Mouse (Mus musculus): ENCODE data around the gene Gtf2h2. TPM values are rescaled to one million over a fixed set of nuclear protein-coding genes. Genes with fewer than 3 reads are reported as not detected.
"Not testable (repeated sequence)": the region's sequence is repeated elsewhere in the genome, so short reads cannot be mapped to it uniquely, and the experiment has no call there.

Gtf2h2 gene
- total RNA-seq, 2 experiments from 2014 or later = 17.8 to 22.5 TPM

DNA sequence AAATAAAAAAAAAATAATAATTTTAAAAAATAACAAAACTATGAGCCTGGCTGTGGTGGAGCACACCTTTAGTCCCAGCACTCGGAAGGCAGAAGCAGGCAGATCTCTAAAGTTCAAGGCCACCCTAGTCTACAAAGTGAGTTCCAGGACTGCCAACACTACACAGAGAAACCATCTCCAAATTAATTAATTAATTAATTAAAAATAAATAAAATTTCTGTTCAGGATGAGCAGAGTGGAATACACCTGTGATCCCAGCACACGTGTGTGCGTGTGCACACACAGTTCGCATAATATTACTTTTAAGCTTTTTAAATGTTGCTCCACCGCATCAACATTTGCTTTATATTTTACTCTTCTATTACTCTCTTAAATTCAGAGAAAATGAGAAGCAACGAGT, 756 bp downstream of the Gtf2h2 start:
- DNase-seq (ENCODE audit: low spot score) = no peak

DNA sequence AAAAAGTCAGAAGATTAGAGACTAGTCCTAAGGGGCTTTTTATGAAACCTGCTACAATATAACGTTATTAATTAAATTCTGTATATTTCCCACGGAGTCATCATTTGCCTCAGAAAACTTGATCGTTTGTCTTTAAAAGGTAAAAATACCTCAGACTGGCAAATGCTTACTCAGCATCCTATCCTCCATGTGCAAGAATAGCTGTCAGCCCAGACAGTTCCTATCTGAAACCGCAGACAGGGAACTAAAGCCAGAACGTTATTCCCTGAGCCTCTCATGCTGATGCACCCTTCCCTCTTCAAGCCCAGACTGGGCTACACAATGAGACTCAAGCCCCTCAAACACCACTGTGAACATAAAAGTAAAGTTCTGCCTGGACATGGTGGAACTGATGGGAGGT, 2.0 kb downstream of the Gtf2h2 start:
- no peak for DNase-seq (ENCODE audit: low spot score)

DNA sequence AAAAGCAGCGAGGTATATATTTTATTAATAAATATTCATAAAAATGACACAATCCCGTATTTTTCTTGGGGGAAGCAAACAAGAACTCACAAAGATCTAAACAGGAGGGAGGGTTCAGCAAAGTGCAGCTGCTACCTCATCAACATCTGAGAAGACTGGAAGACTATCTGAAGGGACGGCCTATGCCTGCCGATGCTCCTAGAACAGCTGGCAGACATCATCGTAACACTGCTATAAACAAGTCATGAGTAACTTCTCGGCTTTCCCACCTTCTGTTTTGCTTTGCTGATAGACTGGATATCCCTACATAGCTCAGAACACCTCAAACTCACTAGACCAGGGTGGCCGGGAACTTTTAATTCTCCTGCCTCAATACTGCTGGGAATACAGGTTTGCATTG, 8.8 kb downstream of the Gtf2h2 start:
- DNase-seq (ENCODE audit: low spot score) = no peak

DNA sequence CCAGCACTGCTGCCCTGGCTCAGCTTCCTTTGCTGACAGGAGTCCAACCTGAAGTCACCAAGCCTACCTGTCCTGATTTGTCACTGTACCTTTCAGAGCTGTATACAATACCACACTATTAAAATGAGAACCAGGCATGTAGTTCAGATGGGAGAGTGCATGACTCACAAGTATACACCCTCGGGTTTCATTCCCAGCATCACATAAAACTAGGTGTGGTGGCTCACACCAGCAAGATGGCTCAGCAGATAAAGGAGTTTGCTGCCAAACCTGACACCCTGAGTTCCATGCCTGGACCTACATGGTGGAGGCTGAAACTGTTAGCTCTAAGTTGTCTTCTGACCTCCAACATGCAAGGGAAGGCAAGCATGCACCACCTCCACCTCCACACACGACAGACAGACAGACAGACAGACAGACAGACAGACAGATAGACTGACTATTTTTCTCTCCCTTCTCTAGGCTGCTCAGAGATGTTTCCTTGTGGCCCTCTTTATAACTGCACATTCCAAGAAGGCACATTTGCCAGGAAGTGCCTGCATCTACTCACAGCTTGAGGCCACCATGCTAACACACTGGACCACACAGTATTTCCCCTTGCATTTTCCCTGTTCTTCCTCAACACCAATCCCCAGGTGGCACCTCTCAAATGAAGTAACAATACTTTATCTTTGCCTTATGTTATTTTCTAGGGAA, 28.7 kb downstream of the Gtf2h2 start:
- DNase-seq (ENCODE audit: low spot score) = no peak

DNA sequence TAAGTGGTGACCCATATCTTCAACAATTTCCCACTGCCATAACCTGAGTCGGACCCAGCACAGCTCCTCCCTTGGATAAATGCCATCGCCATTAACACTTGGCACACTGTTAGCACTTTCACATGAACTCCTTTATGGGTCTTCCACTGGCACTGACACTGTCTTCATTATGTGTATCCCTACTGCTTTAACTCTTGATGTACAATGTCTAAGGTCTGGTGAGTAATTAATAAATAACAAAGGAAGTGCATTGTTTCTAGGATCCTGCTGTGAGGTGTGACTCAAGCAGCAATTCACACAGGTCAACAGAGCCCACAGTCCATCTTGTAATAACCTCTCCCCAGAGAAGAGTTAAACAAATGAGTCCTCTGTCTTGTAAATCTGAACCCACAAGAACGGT, 31.0 kb downstream of the Gtf2h2 start:
- no peak for DNase-seq (ENCODE audit: low spot score)

DNA sequence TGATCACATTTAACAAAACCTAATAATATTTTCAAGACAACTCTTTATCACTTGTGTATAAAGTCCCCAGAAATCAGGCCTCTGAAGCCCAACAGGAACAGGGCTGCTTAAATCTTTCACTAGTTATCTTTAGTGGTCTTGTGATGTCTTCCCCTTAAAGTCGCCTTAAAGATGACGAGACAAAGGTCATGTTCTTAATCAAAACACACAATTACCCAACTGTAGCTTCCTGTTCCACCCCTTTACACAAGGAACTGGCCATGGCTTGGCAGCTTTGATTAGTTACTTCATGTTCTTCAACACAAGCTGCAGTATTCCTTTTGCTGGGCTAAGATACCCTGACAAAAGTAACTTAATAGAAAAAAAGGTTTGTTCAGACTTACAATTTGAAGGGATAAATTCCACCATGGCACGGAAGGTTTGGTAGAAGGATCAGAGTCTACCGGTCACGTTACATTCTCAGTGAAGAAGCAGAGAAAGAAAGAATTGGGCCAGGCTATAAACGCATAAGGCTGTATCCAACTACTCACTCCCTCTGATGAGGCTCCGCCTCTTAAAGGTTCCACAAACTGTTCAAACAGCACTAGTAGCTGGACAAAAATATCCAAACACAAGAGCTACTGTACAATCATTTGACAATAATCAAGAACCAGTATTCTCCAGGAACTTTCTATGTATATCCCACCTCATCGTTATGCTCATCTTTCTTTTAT, 39.8 kb downstream of the Gtf2h2 start, which contains the start of gene Naip1:
Gene Naip1, minus strand, starts transcription at position 455 of the 713 bp plus-strand sequence.
- DNase-seq (ENCODE audit: low spot score) = not testable (repeated sequence)

DNA sequence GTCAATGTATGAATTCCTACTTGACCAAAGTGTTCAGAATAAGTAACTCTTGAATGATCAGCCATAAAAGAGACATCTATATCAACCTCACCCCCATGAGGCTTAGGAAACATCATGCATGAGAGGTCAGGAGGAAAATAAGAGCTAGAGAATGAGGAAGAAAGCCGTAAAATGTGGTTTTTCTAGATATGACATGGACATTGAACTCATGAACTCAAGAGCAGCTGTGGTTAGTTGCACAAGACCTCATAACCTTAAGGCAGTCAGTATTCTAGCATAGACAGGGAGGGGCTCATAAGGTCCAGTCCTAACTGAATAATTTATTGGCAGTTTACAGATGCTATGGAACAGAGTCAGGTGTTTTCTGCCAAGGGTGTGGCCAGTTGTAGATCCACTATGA, 42.9 kb downstream of the Gtf2h2 start:
- DNase-seq (ENCODE audit: low spot score) = no peak

DNA sequence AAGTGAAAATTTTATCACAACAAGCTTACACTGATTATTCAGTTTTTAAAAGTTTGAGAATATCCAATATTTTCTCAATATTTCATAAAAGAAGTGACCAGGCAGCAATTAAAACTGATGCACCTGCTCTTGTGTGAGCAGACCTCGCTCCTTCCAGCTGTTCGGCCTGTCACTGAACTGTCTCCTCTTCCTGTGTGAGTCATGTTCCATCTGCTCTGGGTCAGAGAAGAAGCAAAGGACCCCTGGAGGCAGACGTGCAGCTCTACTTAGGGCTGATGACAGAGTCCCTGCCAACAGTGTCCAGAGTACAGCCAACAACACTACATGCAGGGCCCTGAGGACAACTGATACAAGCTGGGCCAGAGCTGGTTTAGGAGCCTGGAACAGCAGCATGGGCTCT, 52.3 kb downstream of the Gtf2h2 start:
- no peak for DNase-seq (ENCODE audit: low spot score)

DNA sequence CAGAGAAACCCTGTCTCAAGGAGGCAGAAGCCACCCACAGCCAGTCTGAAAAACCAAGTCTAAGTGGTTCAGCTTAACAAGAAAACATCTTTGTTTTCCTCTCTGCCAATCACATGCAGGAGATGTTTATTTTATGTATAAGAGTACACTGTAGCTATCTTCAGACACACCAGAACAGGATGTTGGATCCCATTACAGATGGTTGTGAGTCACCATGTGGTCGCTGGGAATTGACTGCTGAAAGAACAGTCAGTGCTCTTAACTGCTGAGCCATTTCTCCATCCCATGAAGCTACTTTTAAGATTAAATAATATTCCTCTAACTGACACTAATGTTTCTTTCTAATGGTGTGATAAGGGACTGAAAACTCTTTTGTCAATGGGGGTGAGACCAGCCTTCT, 53.7 kb downstream of the Gtf2h2 start:
- DNase-seq (ENCODE audit: low spot score) = no peak

DNA sequence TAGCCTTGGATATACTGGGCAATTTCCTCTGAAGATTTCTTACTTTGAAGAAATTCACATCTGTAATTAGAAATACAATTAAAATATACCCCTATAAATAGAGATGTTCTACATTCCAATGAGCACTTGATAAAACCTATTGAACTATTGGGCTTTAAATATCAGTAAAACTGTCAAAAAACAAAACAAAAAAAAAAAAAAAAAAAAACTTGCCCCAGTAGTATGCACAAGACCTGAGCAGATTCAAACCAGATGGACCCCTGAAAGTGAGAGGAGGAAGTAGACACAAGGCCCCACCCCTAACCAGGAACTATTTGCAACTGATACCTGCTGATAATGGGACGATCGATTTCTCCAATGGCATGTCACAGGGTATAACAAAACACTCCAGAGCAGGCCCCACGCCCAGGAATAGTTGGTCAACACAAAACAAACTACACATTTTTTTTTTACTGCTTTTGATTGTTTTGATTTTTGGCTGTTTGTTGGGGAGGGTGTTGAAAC, 55.0 kb downstream of the Gtf2h2 start:
- no peak for DNase-seq (ENCODE audit: low spot score)

DNA sequence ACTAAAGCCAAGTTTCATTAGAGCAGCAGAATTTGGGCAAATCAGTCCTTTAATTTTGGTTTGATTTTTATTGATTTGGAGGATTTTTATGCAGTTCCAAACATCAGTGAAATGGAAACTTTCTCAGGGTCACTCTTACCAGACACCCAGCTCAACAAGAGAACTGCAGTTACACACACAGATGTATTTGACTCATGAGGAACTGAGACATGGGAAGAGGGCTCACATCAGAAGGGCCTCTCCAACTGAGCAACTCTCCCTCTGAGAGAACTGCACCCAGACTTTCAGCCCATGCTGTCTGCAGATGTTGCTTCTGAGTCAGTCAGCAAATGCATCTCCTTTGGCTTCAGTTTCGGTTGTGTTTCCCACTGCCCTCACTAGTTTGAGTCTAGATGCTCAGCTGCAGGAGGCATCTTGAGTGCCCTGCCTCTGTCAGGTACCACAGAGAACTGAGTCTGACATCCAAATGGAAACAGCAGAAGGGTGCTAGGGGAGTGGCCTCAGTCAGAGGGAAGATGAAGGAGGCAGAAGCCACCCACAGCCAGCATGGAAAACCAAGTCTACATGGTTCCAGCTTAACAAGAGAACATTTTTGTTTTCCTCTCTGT, 55.7 kb downstream of the Gtf2h2 start:
- not testable (repeated sequence) for DNase-seq (ENCODE audit: low spot score)

DNA sequence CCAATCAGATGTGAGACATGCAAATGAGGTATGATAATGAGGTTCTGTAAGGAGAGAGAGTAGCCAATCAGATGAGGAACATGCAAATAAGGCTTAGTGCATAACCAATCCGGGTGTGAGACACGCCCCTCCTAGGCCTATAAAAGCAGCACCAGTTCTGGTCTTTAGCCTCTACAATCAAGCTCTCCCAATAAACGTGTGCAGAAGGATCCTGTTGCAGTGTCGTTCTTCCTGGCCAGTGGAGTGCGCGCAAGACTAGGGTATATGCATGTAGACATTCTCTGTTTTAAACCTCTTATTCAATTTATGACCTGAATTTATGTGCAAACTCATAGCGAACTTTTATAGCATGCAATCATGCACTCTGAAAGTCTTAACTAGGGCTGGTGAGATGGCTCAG, 72.4 kb downstream of the Gtf2h2 start:
- DNase-seq (ENCODE audit: low spot score) = not testable (repeated sequence)

DNA sequence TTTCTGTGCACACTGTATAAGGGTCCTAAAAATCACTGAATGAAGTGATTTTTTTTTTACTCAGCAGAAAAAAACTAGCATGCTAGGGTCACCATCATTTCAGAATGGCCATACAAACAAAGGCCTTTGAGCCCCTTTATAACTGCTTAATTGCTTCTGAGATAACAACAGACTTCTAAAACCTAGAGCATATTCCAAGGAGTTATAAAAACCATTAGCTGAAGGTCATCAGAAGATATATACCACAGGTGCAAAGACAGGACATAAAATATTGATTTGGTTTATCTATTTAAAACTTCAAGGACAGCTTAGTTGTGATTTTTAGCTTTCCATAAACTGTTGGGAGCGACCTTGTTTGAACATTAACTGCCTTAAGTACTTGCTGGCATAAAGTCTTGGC, 78.0 kb downstream of the Gtf2h2 start:
- DNase-seq (ENCODE audit: low spot score) = no peak

Other genes starting within 250 kb of the Gtf2h2 start
- gene Naip5, start 246.3 kb downstream of the Gtf2h2 start, total RNA-seq (2021) = under 1 TPM in 1 of 2 experiments, not detected in 1; 0.14 TPM
- gene Naip6, start 174.9 kb downstream of the Gtf2h2 start, total RNA-seq (2021) = under 1 TPM; 0.07 TPM
- not detected for gene Naip1, start 39.7 kb downstream of the Gtf2h2 start, total RNA-seq (2021)
- gene Ocln, start 60.1 kb upstream of the Gtf2h2 start, total RNA-seq (2021) = under 1 TPM in 1 of 2 experiments, not detected in 1; 0.14 TPM
- gene Marveld2, start 124.4 kb upstream of the Gtf2h2 start, total RNA-seq (2021) = under 1 TPM; 0.33 to 0.41 TPM
- 10 to 100 TPM; 72.1 to 74.4 TPM for gene Ak6, start 158.4 kb upstream of the Gtf2h2 start, total RNA-seq (2021)
- gene Rad17, start 158.5 kb upstream of the Gtf2h2 start, total RNA-seq (2021) = 10 to 100 TPM; 11.4 to 13.9 TPM
- gene Taf9, start 159.0 kb upstream of the Gtf2h2 start, total RNA-seq (2021) = 1 to 10 TPM; 7.1 to 7.2 TPM
- gene Ccdc125, start 177.1 kb upstream of the Gtf2h2 start, total RNA-seq (2021) = under 1 TPM in 1 of 2 experiments, not detected in 1; 0.27 TPM
- 10 to 100 TPM; 12.1 to 13.9 TPM for gene Cdk7, start 238.4 kb upstream of the Gtf2h2 start, total RNA-seq (2021)

Data from gastrocnemius, adult 18-20 months (tissue).